Mouse (Mus musculus) brown adipose tissue, adult 24 weeks (tissue): ENCODE results near the gene Mindy4b-ps. TPM values are rescaled to one million over a fixed set of nuclear protein-coding genes. Genes with fewer than 3 reads are reported as not detected.
"Not testable (repeated sequence)": the region's sequence is repeated elsewhere in the genome, so short reads cannot be mapped to it uniquely, and the experiment has no call there.

ENCODE experiments used
- H3K27ac ChIP-seq: fragments of 200-500 bp; replicated peaks from 2 replicates; pipeline ENCODE4 v1.5.1; 2012; ENCODE audit warnings: low read depth, mild to moderate bottlenecking, low read length
- H3K4me1 ChIP-seq: fragments of 200-500 bp; 2 replicates; pipeline ENCODE4 v1.6.1; 2012; ENCODE audit warnings: low read length, mixed read lengths; ENCODE audit not compliant: control insufficient read depth, insufficient read depth, insufficient read length
- H3K4me3 ChIP-seq: fragments of 200-500 bp; 2 replicates; pipeline ENCODE4 v1.5.1; 2012; ENCODE audit warnings: low read depth, mild to moderate bottlenecking, low read length, moderate library complexity; ENCODE audit not compliant: insufficient read depth
- polyA plus RNA-seq: library from polyadenylated mRNA; stranded (reverse); fragments of >200 nt; gene quantifications from 2 replicates; pipeline ENCODE4 v1.2.4, GENCODE M21; 2012; ENCODE audit not compliant: missing spikeins, insufficient read depth, insufficient read length

Mindy4b-ps gene
- polyA plus RNA-seq: not detected in 2 replicates

GRCm38 (mm10) chr3:58822211-58822610 is at the start of gene Mindy4b-ps:
Gene Mindy4b-ps, minus strand, starts transcription at chr3:58822311.
- Histone ChIP-seq H3K4me1 (no peaks in the 10 kb centered on the region), H3K27ac (no peak within 1 kb of the TSS), H3K4me3 (no peak within 1 kb of the TSS)

- not testable (repeated sequence) for H3K27ac ChIP-seq, H3K4me1 ChIP-seq, H3K4me3 ChIP-seq
Measured at GRCm38 (mm10) chr3:58871882-58872281, 49.8 kb upstream of the Mindy4b-ps start.

GRCm38 (mm10) chr3:58865690-58866089 is 43.6 kb upstream of the Mindy4b-ps start:
- H3K27ac ChIP-seq: no peak overlapping the region
- no peaks in the 10 kb centered on the region for H3K4me1 ChIP-seq
- no peak overlapping the region for H3K4me3 ChIP-seq

- H3K4me3 ChIP-seq: no peak overlapping the region
- no peak overlapping the region for H3K27ac ChIP-seq
Measured at GRCm38 (mm10) chr3:58862976-58863375, 40.9 kb upstream of the Mindy4b-ps start.

GRCm38 (mm10) chr3:58843415-58843814 is 21.3 kb upstream of the Mindy4b-ps start:
- no peak overlapping the region for H3K27ac ChIP-seq
- no peaks in the 10 kb centered on the region for H3K4me1 ChIP-seq
- no peak overlapping the region for H3K4me3 ChIP-seq

More at GRCm38 (mm10) chr3:58862976-58863375, 40.9 kb upstream of the Mindy4b-ps start:
- no peaks in the 10 kb centered on the region for H3K4me1 ChIP-seq

GRCm38 (mm10) chr3:58833442-58834160 is 11.5 kb upstream of the Mindy4b-ps start:
- Histone ChIP-seq H3K4me1 (no peaks in the 10 kb centered on the region), H3K4me3 (no peak overlapping the region), H3K27ac (no peak overlapping the region)

- no peak overlapping the region for H3K4me3 ChIP-seq
- no peaks in the 10 kb centered on the region for H3K4me1 ChIP-seq
- H3K27ac ChIP-seq: no peak overlapping the region
Measured at GRCm38 (mm10) chr3:58832888-58833287, 10.8 kb upstream of the Mindy4b-ps start.

GRCm38 (mm10) chr3:58831586-58831985 is 9.5 kb upstream of the Mindy4b-ps start:
- Histone ChIP-seq H3K27ac (no peak overlapping the region), H3K4me1 (no peaks in the 10 kb centered on the region), H3K4me3 (no peak overlapping the region)

- no peak overlapping the region for H3K4me3 ChIP-seq
- no peak overlapping the region for H3K27ac ChIP-seq
- no peaks in the 10 kb centered on the region for H3K4me1 ChIP-seq
Measured at GRCm38 (mm10) chr3:58829926-58830325, 7.8 kb upstream of the Mindy4b-ps start.

- Histone ChIP-seq H3K4me1 (no peaks in the 10 kb centered on the region), H3K27ac (no peak overlapping the region), H3K4me3 (no peak overlapping the region)
Measured at GRCm38 (mm10) chr3:58828366-58829153, 6.4 kb upstream of the Mindy4b-ps start.

GRCm38 (mm10) chr3:58826266-58826665 is 4.2 kb upstream of the Mindy4b-ps start:
- no peak overlapping the region for H3K4me3 ChIP-seq
- no peaks in the 10 kb centered on the region for H3K4me1 ChIP-seq
- no peak overlapping the region for H3K27ac ChIP-seq

GRCm38 (mm10) chr3:58817337-58817736 is 4.8 kb downstream of the Mindy4b-ps start:
- Histone ChIP-seq H3K4me3 (no peak overlapping the region), H3K27ac (no peak overlapping the region), H3K4me1 (no peaks in the 10 kb centered on the region)

- Histone ChIP-seq H3K27ac (no peak overlapping the region), H3K4me1 (no peaks in the 10 kb centered on the region), H3K4me3 (no peak overlapping the region)
Measured at GRCm38 (mm10) chr3:58814191-58814590, 7.9 kb downstream of the Mindy4b-ps start.

GRCm38 (mm10) chr3:58810353-58810752 is 11.8 kb downstream of the Mindy4b-ps start:
- Histone ChIP-seq H3K4me3 (no peak overlapping the region), H3K27ac (no peak overlapping the region), H3K4me1 (no peaks in the 10 kb centered on the region)

- Histone ChIP-seq H3K4me1 (no peaks in the 10 kb centered on the region), H3K4me3 (no peak overlapping the region), H3K27ac (no peak overlapping the region)
Measured at GRCm38 (mm10) chr3:58809111-58809915, 12.8 kb downstream of the Mindy4b-ps start.
